Mouse (Mus musculus) hematopoietic stem cell, adult 5-6 weeks (primary cell): Measurements from ENCODE around the gene Rab21. TPM values are rescaled to one million over a fixed set of nuclear protein-coding genes. Genes with fewer than 3 reads are reported as not detected.

ENCODE experiments used
- ATAC-seq, 2 experiments: fragments of 125-278 bp in 1 of 2; replicated peaks in 1 of 2; 2 replicates each; pipeline ENCODE4 v1.8.0; 2016 to 2017; ENCODE audit warnings: inconsistent platforms in 2 of 2, mild to moderate bottlenecking in 2 of 2, moderate number of reproducible peaks in 2 of 2, low read depth in 1 of 2, moderate TSS enrichment in 1 of 2; ENCODE audit not compliant: low FRiP score in 2 of 2, poor library complexity in 2 of 2, severe bottlenecking in 2 of 2, insufficient read depth in 1 of 2, low TSS enrichment in 1 of 2
- total RNA-seq: library from RNA; stranded (forward); fragments of 172-1452, 232-1000 nt; gene quantifications from 2 replicates; pipeline ENCODE4 v1.2.3, GENCODE M21; 2017

Gene Rab21
- total RNA-seq = 40.4 and 56.3 TPM in 2 replicates

GRCm38 (mm10) chr10:115315473-115316171 is at the start of gene Rab21:
Rab21 (minus strand) TSS chr10:115315594.
- ATAC-seq = peak; percentile 62 to 79

- no peak for ATAC-seq
Measured at GRCm38 (mm10) chr10:115363151-115363550, 47.8 kb upstream of the Rab21 start.

GRCm38 (mm10) chr10:115362623-115362964 is 47.2 kb upstream of the Rab21 start:
- peak; percentile 13 to 32 for ATAC-seq

GRCm38 (mm10) chr10:115361840-115362622 is 46.6 kb upstream of the Rab21 start, which contains the start of gene Tmem19:
Tmem19 (minus strand) TSS chr10:115362501.
- ATAC-seq = peak; percentile 95 to 97

- ATAC-seq = no peak
Measured at GRCm38 (mm10) chr10:115359066-115359465, 43.7 kb upstream of the Rab21 start.

- ATAC-seq = no peak
Measured at GRCm38 (mm10) chr10:115358216-115358919, 43.0 kb upstream of the Rab21 start.

- ATAC-seq = no peak
Measured at GRCm38 (mm10) chr10:115356106-115356505, 40.7 kb upstream of the Rab21 start.

- ATAC-seq = no peak
Measured at GRCm38 (mm10) chr10:115355016-115355415, 39.6 kb upstream of the Rab21 start.

- ATAC-seq = no peak
Measured at GRCm38 (mm10) chr10:115354553-115354952, 39.2 kb upstream of the Rab21 start.

- peak in 1 of 2 experiments; percentile 42; a peak in 1 of 4 replicates for ATAC-seq
Measured at GRCm38 (mm10) chr10:115350810-115351397, 35.5 kb upstream of the Rab21 start.

- no peak for ATAC-seq
Measured at GRCm38 (mm10) chr10:115349509-115349908, 34.1 kb upstream of the Rab21 start.

GRCm38 (mm10) chr10:115349029-115349428 is 33.6 kb upstream of the Rab21 start:
- no peak for ATAC-seq

- ATAC-seq = no peak
Measured at GRCm38 (mm10) chr10:115348131-115348530, 32.7 kb upstream of the Rab21 start.

- no peak for ATAC-seq
Measured at GRCm38 (mm10) chr10:115346444-115346843, 31.1 kb upstream of the Rab21 start.

- peak; percentile 49 to 72; a peak in 3 of 4 replicates for ATAC-seq
Measured at GRCm38 (mm10) chr10:115342771-115343425, 27.5 kb upstream of the Rab21 start.

- ATAC-seq = no peak
Measured at GRCm38 (mm10) chr10:115339820-115340328, 24.5 kb upstream of the Rab21 start.

GRCm38 (mm10) chr10:115336901-115337300 is 21.5 kb upstream of the Rab21 start:
- ATAC-seq = no peak
